Mouse (Mus musculus) ZHBTc4 (cell line): ENCODE results near the gene Naa30.

ENCODE experiments used
- DNase-seq: peaks from one replicate; pipeline ENCODE4 v3.0.0-alpha.2; 2011; ENCODE audit warnings: low read depth, low spot score

Gene Naa30

DNA sequence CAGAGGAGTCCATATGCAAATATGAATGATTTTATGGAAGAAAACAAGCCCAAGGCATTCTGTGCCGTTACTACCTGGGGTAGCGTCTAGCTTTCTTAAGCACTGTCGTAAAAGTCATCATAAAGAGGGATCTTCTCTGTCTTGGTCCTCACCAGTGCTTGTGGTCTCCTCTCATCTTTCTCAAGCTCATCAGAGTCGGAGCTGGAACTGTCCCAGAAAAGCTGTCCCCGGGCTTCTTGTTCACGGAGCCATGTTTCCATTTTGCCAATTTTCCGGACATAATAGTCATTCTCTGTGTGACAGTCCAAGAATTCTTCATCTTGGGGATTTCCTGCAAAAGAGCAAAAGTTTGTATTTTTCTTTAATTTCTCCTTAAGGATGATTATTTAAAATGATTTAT lies 54.4 kb downstream of the Naa30 start:
- no peak for DNase-seq

GRCm38 (mm10) chr14:49226986-49227385 lies 55.0 kb downstream of the Naa30 start:
- no peak for DNase-seq

DNA sequence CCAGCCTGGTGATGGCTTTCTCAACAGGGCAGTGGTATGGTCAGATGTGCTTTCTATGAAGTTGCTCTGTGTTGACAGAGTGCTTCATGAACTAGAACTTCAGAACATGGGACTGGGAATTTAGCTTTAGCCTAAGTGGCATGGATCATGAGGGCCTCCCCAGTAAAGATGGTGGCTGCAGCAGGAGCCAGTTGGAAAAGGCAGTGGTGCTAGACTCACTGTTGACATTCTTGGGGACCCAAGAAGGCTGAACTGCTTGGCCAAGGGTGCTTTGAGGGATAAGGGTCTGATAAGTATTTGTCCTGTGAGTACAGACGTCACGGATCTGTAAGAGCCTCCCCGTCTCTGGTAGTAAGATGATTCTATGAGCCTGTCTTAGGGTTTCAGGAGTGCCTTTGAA lies 59.8 kb downstream of the Naa30 start:
- DNase-seq: no peak

GRCm38 (mm10) chr14:49234788-49235515 lies 62.9 kb downstream of the Naa30 start:
- peak; percentile 79 for DNase-seq

DNA sequence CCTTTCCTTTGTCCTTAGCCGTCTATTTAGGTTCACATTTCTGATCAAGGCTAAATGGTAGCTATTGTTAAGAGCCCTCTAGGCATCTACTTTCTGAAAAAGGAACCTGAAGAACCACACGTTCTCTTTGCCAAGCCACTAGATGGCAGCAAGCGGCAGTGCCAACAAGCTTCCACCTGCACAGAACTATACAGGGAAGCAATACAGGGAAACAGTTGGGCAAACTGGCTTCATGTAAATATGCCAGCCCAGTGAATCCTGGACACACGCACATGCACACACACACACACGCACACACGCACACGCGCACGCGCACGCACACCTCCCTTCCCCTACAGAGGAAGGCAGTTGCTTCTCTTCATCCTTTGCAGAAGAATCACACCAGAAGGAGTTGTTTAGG lies 66.2 kb downstream of the Naa30 start:
- peak; percentile 71 for DNase-seq
